Mouse (Mus musculus) hindbrain, embryonic 15.5 days (tissue): Measurements from ENCODE around the gene Papss1. TPM values are rescaled to one million over a fixed set of nuclear protein-coding genes. Genes with fewer than 3 reads are reported as not detected.

Source experiments
- ATAC-seq: fragments of 200-750 bp; cut with Nextera tagmentation; 2 replicates; pipeline ENCODE4 v1.8.0; 2017; ENCODE audit warnings: low read depth, moderate number of reproducible peaks, moderate TSS enrichment; ENCODE audit not compliant: low FRiP score
- H3K27ac ChIP-seq: fragments of 300-500 bp; sonication (generic); replicated peaks from 2 replicates; pipeline ENCODE4 v1.5.1; 2015; ENCODE audit warnings: mild to moderate bottlenecking, inconsistent platforms
- H3K27me3 ChIP-seq: fragments of 300-500 bp; sonication (generic); 2 replicates; pipeline ENCODE4 v1.6.1; 2015; ENCODE audit warnings: control low read depth, inconsistent platforms
- H3K36me3 ChIP-seq: fragments of 300-500 bp; sonication (generic); 2 replicates; pipeline ENCODE4 v1.6.1; 2015; ENCODE audit warnings: control low read depth, inconsistent platforms
- H3K4me1 ChIP-seq: fragments of 300-500 bp; sonication (generic); replicated peaks from 2 replicates; pipeline ENCODE4 v1.6.1; 2015; ENCODE audit warnings: control low read depth, inconsistent platforms
- H3K4me2 ChIP-seq: fragments of 300-500 bp; sonication (generic); 2 replicates; pipeline ENCODE4 v1.6.1; 2015; ENCODE audit warnings: moderate library complexity, mild to moderate bottlenecking, inconsistent platforms
- H3K4me3 ChIP-seq: fragments of 300-500 bp; sonication (generic); 2 replicates; pipeline ENCODE4 v1.5.1; 2015; ENCODE audit warnings: mild to moderate bottlenecking, inconsistent platforms
- H3K9ac ChIP-seq: fragments of 300-500 bp; sonication (generic); 2 replicates; pipeline ENCODE4 v1.6.1; 2015; ENCODE audit warnings: inconsistent platforms
- H3K9me3 ChIP-seq: fragments of 300-500 bp; sonication (generic); 2 replicates; pipeline ENCODE4 v1.6.1; 2016; ENCODE audit warnings: control low read depth, inconsistent platforms
- WGBS: fragments of 180-500 bp; shearing (Covaris S2); methylation state at CpG from one replicate; pipeline ENCODE4 v1.1.7; 2015; 5-methylcytosine and 5-hydroxymethylcytosine counted together
- polyA plus RNA-seq: library from polyadenylated mRNA; unstranded; fragments of >200 nt; fragmentation: Nextera tagmentation; extraction: Ambion mirVana; gene quantifications from 2 replicates; pipeline ENCODE4 v1.2.1, GENCODE M21; 2015

Gene Papss1
- polyA plus RNA-seq, 1 experiment from 2014 or later, result 123 TPM

DNA sequence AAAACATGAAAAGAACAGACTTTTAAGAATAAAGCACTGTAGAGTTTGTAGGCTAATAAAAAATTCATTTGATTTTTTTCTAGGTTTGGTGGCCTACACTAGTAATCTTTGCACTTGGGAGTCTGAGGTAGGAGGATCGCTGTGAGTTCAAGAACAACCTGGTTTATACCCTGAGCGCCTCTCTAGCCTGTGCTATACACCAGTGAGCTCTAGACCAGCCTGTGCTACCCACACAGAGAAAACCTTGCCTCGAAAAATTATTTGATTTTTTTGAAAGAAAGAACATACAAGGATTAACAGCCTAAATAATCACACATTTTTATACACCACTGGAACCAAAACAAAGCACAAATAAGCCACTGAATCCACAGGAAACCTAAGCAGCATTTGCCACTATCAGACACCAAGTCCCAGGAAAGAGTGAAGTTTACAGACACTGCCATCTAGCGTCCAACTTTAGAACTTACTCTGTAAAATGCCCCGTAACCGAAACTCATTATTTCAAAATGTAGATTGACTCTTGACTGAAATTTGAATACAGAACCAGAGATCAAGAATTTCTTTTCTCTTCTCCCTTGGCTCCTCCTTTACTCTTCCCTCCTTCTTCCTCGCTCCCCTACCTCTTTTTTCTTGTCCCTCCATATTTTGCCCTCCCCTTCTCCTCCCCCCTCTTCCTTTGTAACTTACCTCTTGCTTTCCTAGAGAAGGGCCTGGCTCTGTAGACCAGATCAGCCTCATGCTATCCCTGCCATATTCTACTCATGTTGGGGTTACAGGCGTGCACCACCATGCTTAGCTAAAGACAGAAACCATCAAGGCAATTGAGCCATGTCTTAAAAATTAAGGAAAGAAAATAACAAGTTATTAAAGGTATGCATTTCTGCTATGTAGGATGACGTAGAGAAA is 12.0 kb upstream of the Papss1 start:
- no peaks in the 10 kb centered on the region for H3K36me3 ChIP-seq
- H3K27ac ChIP-seq, result no peak overlapping the region
- H3K9ac ChIP-seq, result no peak overlapping the region
- no peak overlapping the region for H3K4me2 ChIP-seq
- WGBS, result 44% methylated on average over 9 of the region's 9 CpGs
- no peaks in the 10 kb centered on the region for H3K4me1 ChIP-seq
- H3K9me3 ChIP-seq, result no peaks in the 10 kb centered on the region
- H3K27me3 ChIP-seq, result peaks cover 3% of the 10 kb centered on the region; the same call in 1 of the 2 replicates
- no peak for ATAC-seq
- H3K4me3 ChIP-seq, result no peak overlapping the region

DNA sequence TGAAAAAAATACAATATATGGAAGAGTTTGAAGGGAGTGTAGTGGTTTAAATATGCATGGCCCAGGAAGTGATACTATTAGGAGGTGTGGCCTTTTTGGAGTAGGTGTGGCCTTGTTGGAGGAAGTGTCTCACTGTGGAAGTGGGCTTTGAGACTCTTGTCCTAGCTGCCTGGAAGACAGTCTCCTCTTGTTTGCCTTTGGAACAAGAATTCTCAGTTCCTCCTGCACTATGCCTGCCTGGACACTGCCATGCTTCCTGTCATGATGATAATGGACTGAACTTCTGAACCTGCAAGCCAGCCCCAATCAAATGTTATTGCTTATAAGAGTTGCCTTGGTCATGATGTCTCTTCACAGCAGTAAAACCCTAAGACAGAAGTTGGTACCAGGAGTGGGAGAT is 8.8 kb upstream of the Papss1 start:
- Histone ChIP-seq H3K4me3 (no peak overlapping the region), H3K9ac (no peak overlapping the region)
- no peak for ATAC-seq

DNA sequence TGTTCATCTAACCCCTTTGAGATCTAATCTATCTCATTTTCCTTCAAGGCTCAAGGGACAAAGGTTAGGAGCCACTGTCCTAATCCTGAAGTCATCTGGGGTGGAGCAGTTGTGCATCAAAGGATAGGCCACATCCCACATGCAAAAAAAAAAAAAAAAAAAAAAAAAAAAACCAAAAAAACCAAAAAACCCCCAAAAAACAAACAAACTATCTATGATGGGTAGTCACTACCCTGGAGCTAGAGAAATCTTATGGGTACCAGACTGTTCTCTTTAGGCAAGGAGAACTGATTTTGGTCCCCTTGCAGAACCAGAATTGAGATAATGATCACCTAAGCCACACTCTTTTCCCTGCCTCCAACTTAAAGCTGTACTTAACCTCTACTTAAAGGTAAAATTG is 3.0 kb upstream of the Papss1 start:
- no peaks in the 10 kb centered on the region for H3K27me3 ChIP-seq
- H3K27ac ChIP-seq, result no peak overlapping the region
- no peak overlapping the region for H3K4me3 ChIP-seq
- H3K4me1 ChIP-seq, result peaks cover 19% of the 10 kb centered on the region
- no peak overlapping the region for H3K9ac ChIP-seq
- H3K36me3 ChIP-seq, result no peaks in the 10 kb centered on the region
- H3K9me3 ChIP-seq, result no peaks in the 10 kb centered on the region
- no peak overlapping the region for H3K4me2 ChIP-seq
- no peak for ATAC-seq

More for the DNA sequence above, 8.8 kb upstream of the Papss1 start:
- H3K36me3 ChIP-seq, result no peaks in the 10 kb centered on the region
- no peaks in the 10 kb centered on the region for H3K4me1 ChIP-seq
- H3K9me3 ChIP-seq, result no peaks in the 10 kb centered on the region
- H3K4me2 ChIP-seq, result no peak overlapping the region
- H3K27ac ChIP-seq, result no peak overlapping the region
- peaks cover 3% of the 10 kb centered on the region; the same call in 1 of the 2 replicates for H3K27me3 ChIP-seq

DNA sequence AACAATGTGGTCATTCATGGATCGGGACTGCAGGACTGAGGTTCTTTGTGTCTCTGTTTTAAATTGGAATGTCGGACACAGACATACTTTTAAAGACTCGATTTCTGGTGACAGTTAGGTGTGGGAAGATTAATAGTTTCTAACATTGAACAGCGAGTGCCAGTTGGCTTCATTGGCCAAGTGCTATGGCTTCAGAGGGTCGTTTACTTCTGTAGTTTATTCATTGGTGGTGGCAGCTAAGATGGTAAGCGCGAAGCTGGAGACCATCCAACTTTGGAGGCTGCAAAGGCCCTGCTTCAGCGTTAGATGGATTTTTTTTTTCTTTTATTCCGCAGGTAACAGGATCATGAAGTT is 666 bp downstream of the Papss1 start:
- Histone ChIP-seq H3K4me2 (peak overlapping the region; percentile 55), H3K9me3 (no peaks in the 10 kb centered on the region), H3K4me1 (peaks cover 23% of the 10 kb centered on the region), H3K27ac (peak overlapping the region; percentile 96), H3K36me3 (no peaks in the 10 kb centered on the region), H3K27me3 (no peaks in the 10 kb centered on the region), H3K4me3 (peak overlapping the region; percentile 90), H3K9ac (peak overlapping the region; percentile 94)
- 2% methylated on average over 9 of the region's 9 CpGs for WGBS
- no peak for ATAC-seq

DNA sequence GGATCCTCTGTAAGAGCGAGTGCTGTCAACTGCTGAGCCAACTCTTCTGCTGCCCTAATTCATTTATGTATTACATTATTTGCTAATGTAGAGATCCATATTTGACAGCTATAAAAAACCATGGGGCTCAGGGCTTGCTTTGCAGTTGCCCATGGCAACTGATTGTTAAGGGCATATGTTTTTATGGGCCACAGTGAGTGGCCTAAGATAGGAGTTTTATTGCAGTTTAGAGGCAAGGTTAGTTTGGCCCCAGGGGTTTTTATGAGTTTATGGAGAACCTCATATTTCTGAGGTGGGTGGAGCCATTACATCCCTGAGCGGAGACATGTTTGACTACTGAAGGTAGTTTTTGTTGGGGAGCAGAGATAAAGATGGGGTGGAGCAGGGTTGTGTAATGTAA is 1.7 kb downstream of the Papss1 start:
- Histone ChIP-seq H3K4me3 (peak overlapping the region; percentile 90), H3K27me3 (no peaks in the 10 kb centered on the region), H3K4me2 (peak overlapping the region; percentile 55), H3K9ac (no peak overlapping the region), H3K4me1 (peaks cover 23% of the 10 kb centered on the region), H3K36me3 (no peaks in the 10 kb centered on the region), H3K27ac (no peak overlapping the region), H3K9me3 (no peaks in the 10 kb centered on the region)
- no peak for ATAC-seq
- 85% methylated on average over 2 of the region's 2 CpGs for WGBS

DNA sequence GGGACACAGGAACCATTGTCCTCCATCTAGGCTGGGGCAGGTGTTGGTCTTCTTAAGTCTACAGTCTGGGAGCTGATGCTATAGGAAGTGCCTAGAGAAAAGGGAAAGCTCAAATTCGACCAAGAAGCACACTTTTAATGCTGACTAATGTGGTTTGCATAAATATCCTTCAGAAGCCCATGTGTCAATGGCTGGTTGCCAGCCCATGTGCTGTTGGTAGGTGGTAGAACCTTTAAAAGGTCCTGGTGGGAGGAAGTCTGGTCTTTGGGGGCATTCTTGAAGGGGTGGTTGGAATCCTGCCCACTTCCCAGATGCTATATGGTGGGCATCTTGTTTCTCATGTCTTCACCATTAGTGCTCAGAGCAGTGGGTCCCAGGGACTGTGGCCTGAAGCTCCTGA is 5.9 kb downstream of the Papss1 start:
- Histone ChIP-seq H3K36me3 (no peaks in the 10 kb centered on the region), H3K4me2 (no peak overlapping the region), H3K4me3 (no peak overlapping the region), H3K9me3 (no peaks in the 10 kb centered on the region), H3K27ac (no peak overlapping the region), H3K4me1 (peaks cover 16% of the 10 kb centered on the region), H3K27me3 (no peaks in the 10 kb centered on the region), H3K9ac (no peak overlapping the region)
- WGBS, result 57% methylated on average over 1 of the region's 1 CpGs
- ATAC-seq, result no peak

DNA sequence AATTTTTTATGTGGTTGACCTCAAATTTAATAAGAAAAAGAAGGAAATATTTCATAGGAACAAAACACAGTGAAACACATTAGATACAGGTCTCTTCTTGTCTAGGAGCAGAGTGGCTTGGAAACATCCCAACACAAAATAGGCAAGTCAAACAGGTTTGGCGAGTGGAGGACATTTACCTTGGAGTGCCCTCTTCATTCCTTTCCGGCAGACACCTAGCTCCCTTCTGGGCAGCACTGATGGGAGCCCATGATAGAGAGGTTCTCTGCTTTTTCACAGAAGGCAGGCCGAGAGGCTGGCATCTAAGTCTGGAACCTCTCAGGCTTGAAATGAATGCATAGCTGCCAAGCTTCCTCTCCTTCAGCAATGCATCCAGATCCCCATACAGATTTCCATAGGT is 9.0 kb downstream of the Papss1 start:
- no peak for ATAC-seq
- H3K9me3 ChIP-seq, result no peaks in the 10 kb centered on the region
- no peaks in the 10 kb centered on the region for H3K36me3 ChIP-seq
- H3K4me1 ChIP-seq, result no peaks in the 10 kb centered on the region
- H3K4me2 ChIP-seq, result no peak overlapping the region
- H3K4me3 ChIP-seq, result no peak overlapping the region
- no peak overlapping the region for H3K27ac ChIP-seq
- H3K27me3 ChIP-seq, result no peaks in the 10 kb centered on the region
- H3K9ac ChIP-seq, result no peak overlapping the region
- 91% methylated on average over 3 of the region's 3 CpGs for WGBS

DNA sequence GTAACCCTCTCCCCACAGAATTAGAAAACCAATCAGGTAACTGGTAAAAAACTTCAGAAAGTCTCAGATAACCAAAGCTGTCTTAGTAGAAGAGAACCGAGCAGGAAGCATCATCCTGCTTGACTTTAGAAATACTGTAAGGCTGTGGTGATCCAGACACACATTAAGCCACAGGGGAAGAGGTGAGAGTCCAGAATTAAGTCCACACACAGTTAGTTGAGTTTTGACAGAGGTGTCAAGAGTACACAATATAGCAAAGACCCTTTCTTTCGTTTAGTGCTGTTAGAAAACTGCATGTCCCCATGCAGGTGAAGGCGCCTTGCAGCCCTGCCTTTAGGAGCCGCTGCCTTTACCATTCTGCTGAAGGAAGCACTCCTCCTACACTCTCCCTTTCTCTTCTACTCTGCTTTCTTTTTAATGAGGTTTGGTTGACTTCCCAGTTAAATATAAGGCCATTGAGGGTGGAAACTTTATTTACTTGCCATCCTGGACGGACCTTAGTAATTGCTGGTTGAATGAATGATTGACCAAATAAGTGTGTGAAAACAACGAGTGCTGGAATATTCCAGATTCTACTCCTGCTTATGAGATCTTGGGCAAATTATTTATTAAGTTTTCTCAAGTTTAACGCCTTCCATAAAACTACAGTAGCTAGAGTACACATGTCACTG is 14.0 kb downstream of the Papss1 start:
- WGBS, result 93% methylated on average over 7 of the region's 7 CpGs
- no peak overlapping the region for H3K4me2 ChIP-seq
- H3K4me1 ChIP-seq, result no peaks in the 10 kb centered on the region
- H3K36me3 ChIP-seq, result peaks cover 16% of the 10 kb centered on the region
- H3K9ac ChIP-seq, result no peak overlapping the region
- no peak overlapping the region for H3K4me3 ChIP-seq
- no peak for ATAC-seq
- H3K9me3 ChIP-seq, result no peaks in the 10 kb centered on the region
- no peaks in the 10 kb centered on the region for H3K27me3 ChIP-seq
- no peak overlapping the region for H3K27ac ChIP-seq

DNA sequence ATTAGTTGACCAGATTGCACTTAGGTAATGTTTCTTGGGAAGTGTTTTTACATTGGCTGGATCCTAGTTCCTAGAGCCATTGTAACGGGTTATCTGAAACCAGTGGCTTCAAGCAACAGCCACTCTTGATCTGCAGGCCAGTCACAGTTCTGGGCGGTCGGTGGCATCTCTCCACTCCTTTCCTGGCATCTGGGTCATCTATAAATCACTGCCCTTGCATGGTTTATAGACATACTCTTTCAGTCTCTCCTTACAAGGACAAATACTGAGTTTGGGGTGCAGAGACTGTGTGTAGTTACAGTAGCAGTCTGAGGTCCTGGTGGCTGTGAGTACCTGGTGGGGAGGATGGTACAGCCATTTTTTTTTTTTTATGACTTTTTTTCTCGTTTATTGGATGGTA is 15.5 kb downstream of the Papss1 start:
- H3K27ac ChIP-seq, result no peak overlapping the region
- H3K9me3 ChIP-seq, result no peaks in the 10 kb centered on the region
- H3K4me2 ChIP-seq, result no peak overlapping the region
- 89% methylated on average over 4 of the region's 4 CpGs for WGBS
- no peak overlapping the region for H3K4me3 ChIP-seq
- no peak overlapping the region for H3K9ac ChIP-seq
- H3K36me3 ChIP-seq, result peaks cover 29% of the 10 kb centered on the region
- no peaks in the 10 kb centered on the region for H3K27me3 ChIP-seq
- H3K4me1 ChIP-seq, result no peaks in the 10 kb centered on the region
- ATAC-seq, result no peak

DNA sequence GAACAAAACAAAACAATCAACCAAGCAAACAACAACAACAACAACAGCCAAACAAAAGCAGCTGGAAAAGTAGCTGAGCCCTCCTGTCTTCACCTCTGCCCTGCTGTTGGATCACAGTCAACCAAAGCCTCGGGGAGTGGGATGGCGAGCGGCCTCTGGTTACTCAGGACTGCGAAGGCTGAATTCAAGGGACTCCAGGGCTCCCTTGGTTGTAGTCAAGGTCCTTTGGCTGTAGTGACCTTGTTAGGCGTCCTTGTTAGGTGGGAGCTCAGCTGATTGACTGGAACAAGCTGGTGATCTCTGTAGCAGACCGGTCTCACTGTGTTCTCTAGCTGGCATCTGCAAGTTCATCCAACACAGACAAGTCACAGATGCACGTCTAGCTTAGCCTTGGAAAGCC is 16.5 kb downstream of the Papss1 start:
- no peak overlapping the region for H3K4me3 ChIP-seq
- H3K9ac ChIP-seq, result no peak overlapping the region
- H3K27me3 ChIP-seq, result no peaks in the 10 kb centered on the region
- peaks cover 37% of the 10 kb centered on the region for H3K36me3 ChIP-seq
- H3K27ac ChIP-seq, result no peak overlapping the region
- no peak for ATAC-seq
- H3K4me2 ChIP-seq, result no peak overlapping the region
- 90% methylated on average over 7 of the region's 7 CpGs for WGBS
- no peaks in the 10 kb centered on the region for H3K4me1 ChIP-seq
- H3K9me3 ChIP-seq, result no peaks in the 10 kb centered on the region

DNA sequence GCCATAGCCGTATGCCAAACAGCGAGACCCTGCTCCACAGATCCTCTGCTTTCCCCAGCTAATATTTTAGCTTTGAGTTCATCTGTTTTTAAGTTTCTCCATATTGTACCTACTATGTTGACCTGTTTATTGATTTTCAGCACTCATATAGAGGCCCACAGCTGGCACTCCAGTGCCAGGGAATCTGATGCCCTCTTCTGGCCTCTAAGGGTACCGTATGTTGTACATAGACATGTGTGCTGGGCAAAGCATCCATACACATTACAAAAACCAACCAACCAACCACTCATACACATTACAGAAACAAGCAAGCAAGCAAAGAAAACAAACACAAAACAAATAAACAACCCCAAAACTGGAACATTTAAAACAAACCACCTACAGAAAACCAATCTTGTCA is 22.2 kb downstream of the Papss1 start:
- H3K9me3 ChIP-seq, result no peaks in the 10 kb centered on the region
- H3K36me3 ChIP-seq, result peaks cover 51% of the 10 kb centered on the region
- H3K27me3 ChIP-seq, result no peaks in the 10 kb centered on the region
- H3K27ac ChIP-seq, result no peak overlapping the region
- 98% methylated on average over 3 of the region's 3 CpGs for WGBS
- H3K4me2 ChIP-seq, result no peak overlapping the region
- ATAC-seq, result no peak
- H3K4me1 ChIP-seq, result no peaks in the 10 kb centered on the region
- H3K4me3 ChIP-seq, result no peak overlapping the region
- no peak overlapping the region for H3K9ac ChIP-seq

DNA sequence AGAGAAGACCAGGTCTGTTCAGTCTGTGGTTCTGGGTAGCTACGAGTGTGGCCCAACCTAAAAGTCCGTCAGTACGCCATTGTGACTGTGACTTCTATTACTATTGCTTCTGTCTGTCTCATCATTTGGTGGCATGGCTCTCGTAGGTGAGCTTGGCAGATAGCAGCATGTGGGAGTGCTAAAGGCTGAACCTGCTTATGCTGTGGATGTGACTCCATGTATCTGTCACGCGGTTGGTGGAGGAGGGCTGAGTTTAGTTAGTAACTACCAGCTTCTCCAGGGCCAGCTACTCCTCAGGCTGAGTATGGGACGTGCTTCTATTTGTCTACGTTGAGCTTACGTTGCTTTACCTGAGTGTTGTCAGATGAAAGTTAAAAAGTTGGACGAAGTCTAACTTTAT is 23.4 kb downstream of the Papss1 start:
- Histone ChIP-seq H3K27me3 (no peaks in the 10 kb centered on the region), H3K36me3 (peaks cover 46% of the 10 kb centered on the region), H3K4me2 (no peak overlapping the region), H3K27ac (no peak overlapping the region), H3K9ac (no peak overlapping the region), H3K4me3 (no peak overlapping the region), H3K9me3 (no peaks in the 10 kb centered on the region), H3K4me1 (no peaks in the 10 kb centered on the region)
- WGBS, result 96% methylated on average over 10 of the region's 10 CpGs
- no peak for ATAC-seq
